Comparison of ENCODE assay signal across 37 mouse cellular contexts in the genomic region with DNA sequence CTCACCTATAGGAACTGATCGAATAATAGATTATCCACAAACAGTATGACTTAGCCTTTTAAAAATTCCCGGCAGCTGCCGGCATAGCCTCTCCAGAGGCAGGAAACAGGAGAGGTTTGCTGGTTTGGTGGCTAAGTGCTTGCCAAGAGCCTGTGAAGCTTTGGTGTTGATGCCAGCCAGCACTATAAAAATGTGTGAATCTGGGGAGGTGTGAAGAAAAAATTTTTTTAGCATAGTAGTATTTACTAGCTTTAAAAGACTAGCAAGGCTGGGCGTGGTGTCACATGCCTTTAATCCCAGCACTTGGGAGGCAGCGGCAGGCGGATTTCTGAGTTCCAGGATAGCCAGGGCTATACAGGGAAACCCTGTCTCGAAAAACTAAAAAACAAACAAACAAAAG. TPM values are rescaled to one million over a fixed set of nuclear protein-coding genes. Genes with fewer than 3 reads are reported as not detected.
DNase-seq lines count a peak whose midpoint lies in the region; ATAC-seq and TF ChIP-seq lines count a peak whose summit lies in the region.
"Had no signal": no experiment of that assay in that cellular context is flagged by ENCODE, and none has a peak within 500 bp of the region (broad histone marks: within the 10 kb centered on the region; RNA-seq: fewer than 3 reads in every experiment).

No protein-coding gene starts in this region.

- no peaks in the 10 kb centered on the region for H3K9me3 ChIP-seq in limb, embryonic 14.5 days (ENCODE audit: control insufficient read depth, low read length)
- no peaks in the 10 kb centered on the region for H3K9me3 ChIP-seq in limb, embryonic 10.5 days (replicated peaks)
- H3K9me3 ChIP-seq: forebrain, embryonic 13.5 days; heart, embryonic 13.5 days; liver, embryonic 15.5 days; midbrain, embryonic 15.5 days; neural tube, embryonic 15.5 days had no signal

- no peak overlapping the region for H3K4me2 ChIP-seq in limb, embryonic 14.5 days (replicated peaks; ENCODE audit: low read depth, low read length, severe bottlenecking)
- H3K4me2 ChIP-seq: forebrain, embryonic 13.5 days; hindbrain, embryonic 14.5 days; liver, embryonic 15.5 days; lung, embryonic 14.5 days; midbrain, embryonic 15.5 days; neural tube, embryonic 15.5 days had no signal

- no peak for TF ChIP-seq POLR2A in limb, embryonic 14.5 days (IDR thresholded peaks at IDR 0.05; ENCODE audit: borderline replicate concordance, extremely low read depth, insufficient read depth, insufficient read length)

- 53% methylated on average over 7 of the region's 7 CpGs for WGBS in limb, embryonic 14.5 days
- WGBS in limb, embryonic 10.5 days = 83% methylated on average over 7 of the region's 7 CpGs

- no peaks in the 10 kb centered on the region for H3K4me1 ChIP-seq in limb, embryonic 14.5 days (ENCODE audit: control insufficient read depth, insufficient read depth, low read length)
- peaks cover 12% of the 10 kb centered on the region; the same call in 1 of the 2 replicates for H3K4me1 ChIP-seq in limb, embryonic 10.5 days
- H3K4me1 ChIP-seq: forebrain, embryonic 13.5 days; midbrain, embryonic 15.5 days had no signal

- no peaks in the 10 kb centered on the region for H3K27me3 ChIP-seq in limb, embryonic 14.5 days (ENCODE audit: control insufficient read depth, insufficient read depth, low read length)
- H3K27me3 ChIP-seq in limb, embryonic 10.5 days (ENCODE audit: low read depth, poor library complexity, severe bottlenecking) = no peaks in the 10 kb centered on the region
- H3K27me3 ChIP-seq: forebrain, embryonic 13.5 days; heart, embryonic 13.5 days; liver, embryonic 15.5 days; midbrain, embryonic 15.5 days; neural tube, embryonic 15.5 days had no signal

- H3K27ac ChIP-seq in limb, embryonic 14.5 days (replicated peaks; ENCODE audit: low read depth, low read length) = no peak overlapping the region
- H3K27ac ChIP-seq in limb, embryonic 10.5 days = no peak overlapping the region
- H3K27ac ChIP-seq: forebrain, embryonic 13.5 days; heart, embryonic 13.5 days; hindbrain, embryonic 14.5 days; left cerebral cortex, adult 2 months; liver, embryonic 15.5 days; midbrain, embryonic 15.5 days; neural tube, embryonic 15.5 days had no signal

- H3K9ac ChIP-seq in limb, embryonic 14.5 days (ENCODE audit: low read depth, low read length, severe bottlenecking) = no peak overlapping the region
- H3K9ac ChIP-seq: forebrain, embryonic 13.5 days; heart, embryonic 13.5 days; hindbrain, embryonic 14.5 days; liver, embryonic 15.5 days; lung, embryonic 14.5 days; midbrain, embryonic 15.5 days; neural tube, embryonic 15.5 days had no signal

- no peak overlapping the region for H3K4me3 ChIP-seq in limb, embryonic 14.5 days (replicated peaks; ENCODE audit: low read length)
- no peak overlapping the region for H3K4me3 ChIP-seq in limb, embryonic 10.5 days
- H3K4me3 ChIP-seq: forebrain, embryonic 13.5 days; heart, embryonic 13.5 days; left cerebral cortex, adult 2 months; liver, embryonic 15.5 days; midbrain, embryonic 15.5 days; neural tube, embryonic 15.5 days had no signal

- peak; percentile 89 for ATAC-seq in frontal cortex, adult (ENCODE audit: low TSS enrichment)
- ATAC-seq in limb, embryonic 14.5 days (ENCODE audit: low FRiP score, low read depth) = no peak
- ATAC-seq: forebrain, embryonic 13.5 days; intestine, postnatal 0 days; midbrain, embryonic 15.5 days; Patski had no signal

- no peaks in the 10 kb centered on the region for H3K36me3 ChIP-seq in limb, embryonic 14.5 days (ENCODE audit: control insufficient read depth, insufficient read depth, low read length)
- no peaks in the 10 kb centered on the region for H3K36me3 ChIP-seq in limb, embryonic 10.5 days
- H3K36me3 ChIP-seq: heart, embryonic 13.5 days; liver, embryonic 15.5 days; midbrain, embryonic 15.5 days; neural tube, embryonic 15.5 days had no signal

- no peak for DNase-seq in frontal cortex, postnatal 25 days (ENCODE audit: low spot score in 2 of 2)
- peak; percentile 32 for DNase-seq in limb, embryonic 14.5 days (ENCODE audit: low spot score)
- no peak for DNase-seq in limb, embryonic 10.5 days (ENCODE audit: low spot score)
- DNase-seq in left cerebral cortex, adult 18-20 months (ENCODE audit: low spot score in 2 of 2) = peak; percentile 20 to 26
- DNase-seq in telencephalon, adult 2 months (ENCODE audit: low read depth, low spot score) = peak; percentile 70
- DNase-seq in adrenal gland, postnatal 36 days = no peak
- DNase-seq: adrenal gland, postnatal 10 days; cerebellum, adult 18-20 months; cerebellum, postnatal 10 days; gastrocnemius, postnatal 14 days; heart, postnatal 10 days; kidney, adult 9 months; kidney, postnatal 10 days; lung, embryonic 14.5 days; lung, postnatal 14 days; spleen, adult 18-20 months; thymus, adult 18-20 months; thymus, postnatal 36 days had no signal

RNA-seq across cellular contexts. Expression of a gene that starts 31.8 kb away (rescaled TPM):
- polyA plus RNA-seq in limb, embryonic 14.5 days (2012; rRNA removed) = 10.5 and 10.7 TPM in 2 replicates
- 17.5 and 18.2 TPM in 2 replicates for polyA plus RNA-seq in limb, embryonic 14.5 days (2014; fragmentation: Nextera tagmentation; extraction: Ambion mirVana)
- 3.9 and 5.7 TPM in 2 replicates for polyA plus RNA-seq in limb, embryonic 10.5 days (2016; fragmentation: Nextera tagmentation; extraction: Ambion mirVana)
- 10 to 100 TPM; 21.3 to 31.9 TPM for total RNA-seq in left cerebral cortex, adult 18-20 months (2021)
- 10 to 100 TPM; 19.9 to 31.3 TPM for total RNA-seq in adrenal gland, postnatal 36 days (2021)

RNA-seq across cellular contexts. Expression of a gene that starts 45.1 kb away (rescaled TPM):
- polyA plus RNA-seq in limb, embryonic 14.5 days (2012; rRNA removed) = 0.26 TPM in 1 of 2 replicates, not detected in the other
- not detected in 2 replicates for polyA plus RNA-seq in limb, embryonic 14.5 days (2014; fragmentation: Nextera tagmentation; extraction: Ambion mirVana)
- polyA plus RNA-seq in limb, embryonic 10.5 days (2016; fragmentation: Nextera tagmentation; extraction: Ambion mirVana) = not detected in 2 replicates
- not detected for total RNA-seq in left cerebral cortex, adult 18-20 months (2021)
- not detected for total RNA-seq in adrenal gland, postnatal 36 days (2021)
- total RNA-seq: adrenal gland, postnatal 10 days; common myeloid progenitor, adult 5-6 weeks; gastrocnemius, postnatal 14 days; granulocyte monocyte progenitor cell, adult 5-6 weeks; heart, postnatal 10 days; hematopoietic stem cell, adult 5-6 weeks; left cerebral cortex, adult 2 months; liver, adult 2 months; MEL had no signal
- polyA plus RNA-seq: embryonic facial prominence, embryonic 14.5 days; heart, embryonic 13.5 days; intestine, postnatal 0 days; large intestine, adult 2 months; limb, embryonic 11.5 days; liver, adult 2 months; liver, embryonic 15.5 days; lung, embryonic 14.5 days; midbrain, embryonic 15.5 days; Patski; stomach, embryonic 16.5 days had no signal

Comparison
In these comparisons a context has a peak if more than half of its experiments do, and no peak if none do; other contexts are left out.
1. DNase-seq: peak in limb, embryonic 14.5 days (single experiment), left cerebral cortex, adult 18-20 months (2 of 2) and telencephalon, adult 2 months (single experiment); none in frontal cortex, postnatal 25 days (0 of 2), limb, embryonic 10.5 days (single experiment) and adrenal gland, postnatal 36 days (0 of 2).